Mouse (Mus musculus) midbrain, embryonic 16.5 days (tissue): ENCODE data around the gene Ifih1. TPM values are rescaled to one million over a fixed set of nuclear protein-coding genes. Genes with fewer than 3 reads are reported as not detected.

Source experiments
- ATAC-seq: fragments of 200-750 bp; cut with Nextera tagmentation; 2 replicates; pipeline ENCODE4 v1.8.0; 2017; ENCODE audit warnings: moderate TSS enrichment
- H3K27ac ChIP-seq: fragments of 300-500 bp; sonication (generic); 2 replicates; pipeline ENCODE4 v1.5.1; 2014; ENCODE audit warnings: mild to moderate bottlenecking, low read length, mixed read lengths
- H3K27me3 ChIP-seq: fragments of 300-500 bp; sonication (generic); 2 replicates; pipeline ENCODE4 v1.6.1; 2014; ENCODE audit warnings: low read depth, low read length, mixed read lengths; ENCODE audit not compliant: control insufficient read depth, insufficient read depth
- H3K36me3 ChIP-seq: fragments of 300-500 bp; sonication (generic); 2 replicates; pipeline ENCODE4 v1.6.1; 2014; ENCODE audit warnings: mild to moderate bottlenecking, low read length, moderate library complexity, mixed read lengths; ENCODE audit not compliant: control insufficient read depth, insufficient read depth
- H3K4me1 ChIP-seq: fragments of 300-500 bp; sonication (generic); 2 replicates; pipeline ENCODE4 v1.6.1; 2014; ENCODE audit warnings: mild to moderate bottlenecking, low read length, mixed read lengths; ENCODE audit not compliant: control insufficient read depth, insufficient read depth
- H3K4me2 ChIP-seq: fragments of 300-500 bp; sonication (generic); 2 replicates; pipeline ENCODE4 v1.6.1; 2014; ENCODE audit warnings: mild to moderate bottlenecking, low read length, mixed read lengths
- H3K4me3 ChIP-seq: fragments of 300-500 bp; sonication (generic); 2 replicates; pipeline ENCODE4 v1.5.1; 2014; ENCODE audit warnings: low read depth, mild to moderate bottlenecking, low read length, moderate library complexity, mixed read lengths
- H3K9ac ChIP-seq: fragments of 300-500 bp; sonication (generic); 2 replicates; pipeline ENCODE4 v1.6.1; 2014; ENCODE audit warnings: low read depth, low read length, mixed read lengths
- H3K9me3 ChIP-seq: fragments of 300-500 bp; sonication (generic); replicated peaks from 2 replicates; pipeline ENCODE4 v1.6.1; 2014; ENCODE audit warnings: mild to moderate bottlenecking, low read length, mixed read lengths; ENCODE audit not compliant: control insufficient read depth, poor library complexity, severe bottlenecking
- WGBS: fragments of 180-500 bp; shearing (Covaris S2); extraction: QIAGEN DNeasy Blood & Tissue Kit; methylation state at CpG from one replicate; pipeline ENCODE4 v1.1.7; 2014; 5-methylcytosine and 5-hydroxymethylcytosine counted together
- polyA plus RNA-seq: library from polyadenylated mRNA; unstranded; fragments of >200 nt; fragmentation: Nextera tagmentation; extraction: Ambion mirVana; gene quantifications from 2 replicates; pipeline ENCODE4 v1.2.1, GENCODE M21; 2015

Ifih1 gene
- polyA plus RNA-seq, 1 experiment from 2014 or later = 1.4 TPM

DNA sequence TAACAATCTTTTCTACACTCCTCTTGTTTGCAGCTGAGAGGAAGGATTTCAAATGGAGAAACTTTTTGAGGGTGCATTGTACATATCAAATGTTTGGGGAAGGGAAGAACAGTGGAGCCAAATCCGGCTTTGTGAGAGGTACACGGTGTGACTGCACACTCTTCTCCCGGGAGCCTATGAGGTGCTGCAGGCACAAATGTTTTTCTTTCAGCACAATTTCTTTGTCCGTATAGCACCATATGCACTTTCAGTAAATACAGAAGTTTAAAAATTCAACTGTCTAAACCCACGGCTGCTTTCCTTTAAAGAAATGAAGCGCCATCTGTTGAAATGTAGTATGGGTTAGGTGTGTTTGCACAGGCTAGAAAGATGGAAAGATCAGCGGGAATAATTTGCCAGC is 71.8 kb downstream of the Ifih1 start:
- no peak overlapping the region for H3K27ac ChIP-seq

GRCm38 (mm10) chr2:62573753-62574159 is 72.3 kb downstream of the Ifih1 start, which contains the start of gene Fap:
Gene Fap, minus strand, starts transcription at chr2:62574075.
- Histone ChIP-seq H3K27me3 (no peaks in the 10 kb centered on the region), H3K9ac (no peak within 1 kb of the TSS), H3K27ac (no peak within 1 kb of the TSS), H3K4me1 (no peaks in the 10 kb centered on the region), H3K4me2 (no peak within 1 kb of the TSS), H3K36me3 (no peaks in the 10 kb centered on the region), H3K4me3 (no peak within 1 kb of the TSS), H3K9me3 (no peaks in the 10 kb centered on the region)
- WGBS = 88% methylated on average over 12 of the region's 12 CpGs
- ATAC-seq = no peak

More for the DNA sequence above, 71.8 kb downstream of the Ifih1 start:
- no peaks in the 10 kb centered on the region for H3K36me3 ChIP-seq
- H3K4me1 ChIP-seq = no peaks in the 10 kb centered on the region
- no peak overlapping the region for H3K4me3 ChIP-seq
- H3K9ac ChIP-seq = no peak overlapping the region
- no peaks in the 10 kb centered on the region for H3K27me3 ChIP-seq
- H3K9me3 ChIP-seq = no peaks in the 10 kb centered on the region
- 87% methylated on average over 7 of the region's 7 CpGs for WGBS
- no peak overlapping the region for H3K4me2 ChIP-seq
- ATAC-seq = no peak

DNA sequence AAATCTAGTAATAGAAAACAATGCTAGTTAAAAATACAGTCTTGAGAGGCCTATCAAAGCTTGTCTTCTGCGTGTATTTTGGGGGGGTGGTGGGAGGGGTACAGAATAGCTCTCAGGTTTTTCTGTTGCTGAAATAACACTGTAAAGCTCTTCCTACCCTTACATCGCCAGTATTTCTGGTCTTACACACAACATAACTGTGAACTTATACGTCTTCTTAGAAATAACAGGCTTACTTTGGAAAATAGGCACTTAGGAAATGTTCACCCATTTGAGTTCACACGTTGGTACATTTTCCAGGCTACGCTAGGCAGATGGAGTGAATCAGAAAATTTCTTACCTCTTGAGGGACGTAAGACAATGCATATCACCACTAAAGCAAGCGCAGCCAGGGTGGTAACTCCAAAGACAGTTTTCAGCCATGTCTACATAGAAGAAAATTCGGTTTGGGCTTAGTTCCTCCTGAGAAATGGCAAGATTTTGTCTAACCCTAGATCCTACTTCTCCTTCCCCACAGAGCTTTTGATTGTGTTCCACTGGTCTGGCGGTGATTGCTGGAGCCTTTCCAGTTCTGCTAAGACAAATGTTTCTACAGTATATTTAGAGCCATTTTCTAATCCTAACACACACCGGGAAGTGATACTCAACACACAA is 72.8 kb downstream of the Ifih1 start:
- Histone ChIP-seq H3K9ac (no peak overlapping the region), H3K27ac (no peak overlapping the region), H3K4me2 (no peak overlapping the region), H3K9me3 (no peaks in the 10 kb centered on the region), H3K27me3 (no peaks in the 10 kb centered on the region), H3K4me3 (no peak overlapping the region), H3K4me1 (no peaks in the 10 kb centered on the region), H3K36me3 (no peaks in the 10 kb centered on the region)
- no peak for ATAC-seq
- WGBS = 86% methylated on average over 10 of the region's 10 CpGs

- Histone ChIP-seq H3K4me3 (no peak overlapping the region), H3K9me3 (no peaks in the 10 kb centered on the region), H3K4me2 (no peak overlapping the region), H3K27ac (no peak overlapping the region), H3K36me3 (no peaks in the 10 kb centered on the region), H3K27me3 (no peaks in the 10 kb centered on the region), H3K9ac (no peak overlapping the region), H3K4me1 (no peaks in the 10 kb centered on the region)
- WGBS = 87% methylated on average over 1 of the region's 1 CpGs
- ATAC-seq = no peak
These were observed 81.4 kb downstream of the Ifih1 start for GRCm38 (mm10) chr2:62564687-62565086.

DNA sequence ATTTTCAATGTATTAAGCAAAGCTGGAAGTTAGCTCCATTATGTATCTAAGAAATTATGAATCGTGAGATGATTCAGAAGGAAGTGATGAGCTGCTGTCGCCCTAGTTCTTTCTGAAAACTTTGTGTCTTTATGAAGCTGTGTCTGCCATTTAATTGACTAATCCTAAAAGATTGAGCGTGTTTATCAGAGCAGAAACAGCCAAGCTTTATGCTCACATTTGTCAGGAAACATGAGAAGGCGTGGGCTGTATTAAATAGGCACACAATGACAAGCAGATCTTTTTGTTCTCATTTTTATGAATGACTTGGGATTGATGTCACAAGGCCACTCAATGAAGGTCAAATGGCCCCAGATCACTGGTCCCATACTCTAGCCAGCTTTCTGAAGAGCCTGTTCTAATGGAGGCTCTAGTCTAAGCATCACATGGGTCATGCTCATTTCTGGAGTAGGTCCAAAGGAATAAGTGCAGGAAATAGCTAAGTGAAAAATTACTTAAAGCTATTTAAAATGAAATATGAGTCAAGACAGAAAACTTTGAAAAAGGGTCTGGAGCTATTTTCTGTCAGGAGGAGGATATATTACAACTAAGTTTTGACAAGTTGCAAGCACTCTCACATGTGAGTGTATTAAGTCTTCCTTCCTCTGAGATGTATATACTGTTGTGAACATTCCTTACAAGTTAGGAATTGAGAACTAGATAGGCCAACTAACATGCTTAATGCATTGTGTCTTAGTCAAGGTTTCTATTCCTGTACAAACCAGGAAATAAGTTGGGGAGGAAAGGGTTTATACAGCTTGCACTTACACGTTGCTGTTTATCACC is 83.2 kb downstream of the Ifih1 start:
- Histone ChIP-seq H3K4me2 (no peak overlapping the region), H3K4me3 (no peak overlapping the region), H3K36me3 (no peaks in the 10 kb centered on the region), H3K9ac (no peak overlapping the region), H3K27ac (no peak overlapping the region), H3K27me3 (no peaks in the 10 kb centered on the region), H3K4me1 (no peaks in the 10 kb centered on the region), H3K9me3 (no peaks in the 10 kb centered on the region)
- no peak for ATAC-seq
- 65% methylated on average over 5 of the region's 5 CpGs for WGBS

- 68% methylated on average over 2 of the region's 2 CpGs for WGBS
- Histone ChIP-seq H3K36me3 (no peaks in the 10 kb centered on the region), H3K9me3 (no peaks in the 10 kb centered on the region), H3K9ac (no peak overlapping the region), H3K27ac (no peak overlapping the region), H3K27me3 (no peaks in the 10 kb centered on the region), H3K4me3 (no peak overlapping the region), H3K4me2 (no peak overlapping the region), H3K4me1 (no peaks in the 10 kb centered on the region)
- ATAC-seq = no peak
These were observed 88.6 kb downstream of the Ifih1 start for GRCm38 (mm10) chr2:62557417-62557816.

DNA sequence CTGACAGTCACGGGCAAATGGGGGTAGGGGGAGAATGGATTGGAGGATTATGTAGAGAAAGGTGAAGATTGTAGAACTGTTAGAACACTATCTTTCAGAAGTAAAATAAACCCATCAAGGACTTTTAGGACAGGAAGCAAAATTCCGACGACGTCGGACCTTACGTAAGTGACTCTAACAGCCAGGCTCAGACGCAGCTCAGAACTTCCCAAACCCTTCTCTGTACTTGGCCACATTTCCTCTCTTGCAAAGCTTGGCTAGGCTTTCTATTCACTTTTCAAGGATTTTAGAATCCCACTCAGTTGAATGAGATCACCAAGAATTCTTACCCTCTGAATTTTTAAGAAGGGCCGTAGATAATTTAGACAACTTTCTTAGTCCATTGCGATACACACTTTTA is 89.7 kb downstream of the Ifih1 start:
- no peak overlapping the region for H3K4me3 ChIP-seq
- H3K9me3 ChIP-seq = no peaks in the 10 kb centered on the region
- H3K9ac ChIP-seq = no peak overlapping the region
- H3K27me3 ChIP-seq = no peaks in the 10 kb centered on the region
- H3K4me2 ChIP-seq = no peak overlapping the region
- no peaks in the 10 kb centered on the region for H3K36me3 ChIP-seq
- H3K4me1 ChIP-seq = no peaks in the 10 kb centered on the region
- 97% methylated on average over 9 of the region's 9 CpGs for whole genome bisulfite sequencing
- ATAC-seq = no peak
- H3K27ac ChIP-seq = no peak overlapping the region

DNA sequence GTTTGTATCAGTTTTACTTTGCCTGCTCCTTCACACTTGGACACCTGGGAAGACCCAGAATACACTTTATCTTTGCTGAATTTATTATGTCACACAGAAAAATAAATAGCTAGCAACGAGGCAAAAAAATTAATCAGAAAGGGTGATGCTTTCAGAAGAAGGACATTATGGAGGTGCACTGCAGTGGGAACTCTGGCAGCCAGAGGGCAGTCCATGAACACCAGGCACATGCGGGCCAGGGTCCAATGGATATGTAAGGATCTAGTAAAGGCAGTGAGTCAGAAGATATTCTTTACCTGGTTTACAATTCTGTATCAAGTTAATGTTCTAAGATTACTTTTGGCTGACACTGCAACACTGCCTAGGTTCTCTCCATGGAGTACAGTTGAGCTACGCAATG is 96.4 kb downstream of the Ifih1 start:
- no peak for ATAC-seq
- WGBS = 87% methylated on average over 3 of the region's 3 CpGs

DNA sequence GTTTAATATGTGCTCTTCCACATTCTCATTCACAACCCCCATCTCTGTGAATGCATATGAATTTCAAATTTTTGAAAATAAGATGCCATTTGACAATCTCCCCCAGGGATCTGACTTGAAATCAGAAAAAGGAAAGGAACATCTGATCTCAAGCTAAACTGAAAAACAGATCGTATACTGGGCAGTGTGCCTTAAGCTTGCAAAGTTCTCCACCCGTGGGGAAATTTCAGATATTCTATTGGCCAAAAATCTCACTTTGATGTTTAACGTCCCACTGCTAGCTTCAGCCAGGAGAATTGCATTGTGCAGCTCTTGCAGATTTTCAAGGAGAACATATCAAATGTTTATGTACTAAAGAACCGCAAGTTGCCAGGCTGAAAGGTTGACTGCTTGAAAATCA is 96.9 kb downstream of the Ifih1 start:
- 72% methylated on average over 4 of the region's 4 CpGs for WGBS
- Histone ChIP-seq H3K4me2 (no peak overlapping the region), H3K36me3 (no peaks in the 10 kb centered on the region), H3K9ac (no peak overlapping the region), H3K4me1 (no peaks in the 10 kb centered on the region), H3K27me3 (no peaks in the 10 kb centered on the region), H3K27ac (no peak overlapping the region), H3K9me3 (no peaks in the 10 kb centered on the region), H3K4me3 (no peak overlapping the region)
- no peak for ATAC-seq

More for the DNA sequence above, 96.4 kb downstream of the Ifih1 start:
- Histone ChIP-seq H3K9me3 (no peaks in the 10 kb centered on the region), H3K9ac (no peak overlapping the region), H3K36me3 (no peaks in the 10 kb centered on the region), H3K27me3 (no peaks in the 10 kb centered on the region), H3K4me2 (no peak overlapping the region), H3K4me1 (no peaks in the 10 kb centered on the region), H3K4me3 (no peak overlapping the region), H3K27ac (no peak overlapping the region)
